Mouse (Mus musculus) intestine, postnatal 0 days (tissue): ENCODE measurements at regions not wholly inside any gene's neighbourhood (a gene's known extent, or its start where the extent isn't known, plus 50 kb on each side); places are given as distances from the start of the nearest gene placed in this dataset.

ENCODE experiments used
- ATAC-seq: fragments of 200-750 bp; cut with Nextera tagmentation; 2 replicates; pipeline ENCODE4 v1.8.0; 2017; ENCODE audit warnings: mild to moderate bottlenecking, moderate TSS enrichment, moderate library complexity
- H3K27ac ChIP-seq: fragments of 300-500 bp; sonication (generic); 2 replicates; pipeline ENCODE4 v1.5.1; 2014; ENCODE audit warnings: mild to moderate bottlenecking, low read depth, low read length, moderate library complexity
- H3K27me3 ChIP-seq: fragments of 300-500 bp; sonication (generic); replicated peaks from 2 replicates; pipeline ENCODE4 v1.6.1; 2014; ENCODE audit warnings: low read length, mixed read lengths; ENCODE audit not compliant: control insufficient read depth, insufficient read depth
- H3K36me3 ChIP-seq: fragments of 300-500 bp; sonication (generic); 2 replicates; pipeline ENCODE4 v1.6.1; 2014; ENCODE audit warnings: mild to moderate bottlenecking, moderate library complexity; ENCODE audit not compliant: control insufficient read depth, insufficient read depth
- H3K4me1 ChIP-seq: fragments of 300-500 bp; sonication (generic); replicated peaks from 2 replicates; pipeline ENCODE4 v1.6.1; 2014; ENCODE audit warnings: antibody characterized with exemption, low read length, mixed read lengths; ENCODE audit not compliant: control insufficient read depth, insufficient read depth
- H3K4me2 ChIP-seq: fragments of 300-500 bp; sonication (generic); replicated peaks from 2 replicates; pipeline ENCODE4 v1.6.1; 2014; ENCODE audit warnings: low read depth, mild to moderate bottlenecking, moderate library complexity
- H3K4me3 ChIP-seq: fragments of 300-500 bp; sonication (generic); 2 replicates; pipeline ENCODE4 v1.5.1; 2014; ENCODE audit warnings: low read depth, low read length
- H3K9ac ChIP-seq: fragments of 300-500 bp; sonication (generic); 2 replicates; pipeline ENCODE4 v1.6.1; 2014; ENCODE audit warnings: mild to moderate bottlenecking, low read depth, low read length
- H3K9me3 ChIP-seq: fragments of 300-500 bp; sonication (generic); 2 replicates; pipeline ENCODE4 v1.6.1; 2016; ENCODE audit warnings: mixed run types; ENCODE audit not compliant: control insufficient read depth
- CTCF ChIP-seq: sonication (generic); IDR thresholded peaks from 2 replicates; pipeline ENCODE4 v1.5.1; 2016; ENCODE audit warnings: low read depth, mild to moderate bottlenecking, control low read depth, antibody characterized with exemption, moderate library complexity
- WGBS: fragments of 180-500 bp; shearing (Covaris S2); extraction: QIAGEN DNeasy Blood & Tissue Kit; methylation state at CpG from one replicate; pipeline ENCODE4 v1.1.7; 2014; 5-methylcytosine and 5-hydroxymethylcytosine counted together

DNA sequence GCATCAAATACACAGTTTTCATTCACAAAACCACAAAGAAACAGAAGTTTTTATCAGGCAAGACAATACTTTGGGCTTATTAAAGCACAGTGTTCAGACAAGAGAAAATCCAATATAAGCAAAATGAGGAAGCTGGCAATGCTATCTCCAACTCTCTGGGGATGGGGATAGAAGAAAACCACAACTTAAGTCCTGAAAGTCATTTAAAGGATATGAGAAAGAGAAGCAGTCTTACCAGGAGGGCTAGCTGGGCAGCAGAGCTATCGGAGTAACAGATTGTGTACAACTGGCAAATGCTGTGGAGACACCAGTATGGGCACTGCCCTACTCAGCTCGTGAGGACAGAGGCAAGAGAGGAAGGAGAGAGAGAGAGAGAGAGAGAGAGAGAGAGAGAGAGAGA lies 262.9 kb upstream of the Rarb start:
- H3K4me3 ChIP-seq = no peak overlapping the region
- no peaks in the 10 kb centered on the region for H3K27me3 ChIP-seq
- no peak for ATAC-seq
- no peaks in the 10 kb centered on the region for H3K9me3 ChIP-seq
- no peak overlapping the region for H3K4me2 ChIP-seq
- no peak overlapping the region for H3K9ac ChIP-seq
- no peaks in the 10 kb centered on the region for H3K4me1 ChIP-seq
- 72% methylated on average over 2 of the region's 2 CpGs for WGBS
- no peaks in the 10 kb centered on the region for H3K36me3 ChIP-seq
- no peak overlapping the region for H3K27ac ChIP-seq
- TF ChIP-seq CTCF = no peak

DNA sequence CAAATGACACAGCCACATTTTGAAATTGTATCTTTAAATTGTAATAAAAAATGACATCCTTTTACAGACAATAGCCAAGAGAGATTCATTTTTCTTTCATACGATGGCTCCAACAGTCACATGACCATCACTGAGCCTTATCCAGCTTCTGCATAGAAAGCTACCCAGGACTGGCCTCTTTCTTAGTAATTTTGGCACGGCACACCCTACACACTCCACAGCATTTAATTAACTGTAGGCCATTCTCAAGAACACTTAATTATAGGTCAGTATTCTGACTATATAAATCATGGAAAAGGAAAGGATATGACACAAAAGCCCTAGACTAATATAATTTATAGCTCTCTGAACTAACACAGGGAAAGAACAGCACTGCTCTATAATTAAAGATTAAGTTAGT lies 260.6 kb upstream of the Rarb start:
- no peak overlapping the region for H3K4me3 ChIP-seq
- no peaks in the 10 kb centered on the region for H3K27me3 ChIP-seq
- no peaks in the 10 kb centered on the region for H3K4me1 ChIP-seq
- no peak overlapping the region for H3K27ac ChIP-seq
- WGBS = 70% methylated on average over 2 of the region's 2 CpGs
- no peaks in the 10 kb centered on the region for H3K36me3 ChIP-seq
- no peak for ATAC-seq
- H3K4me2 ChIP-seq = no peak overlapping the region
- no peaks in the 10 kb centered on the region for H3K9me3 ChIP-seq
- no peak overlapping the region for H3K9ac ChIP-seq
- TF ChIP-seq CTCF = no peak

DNA sequence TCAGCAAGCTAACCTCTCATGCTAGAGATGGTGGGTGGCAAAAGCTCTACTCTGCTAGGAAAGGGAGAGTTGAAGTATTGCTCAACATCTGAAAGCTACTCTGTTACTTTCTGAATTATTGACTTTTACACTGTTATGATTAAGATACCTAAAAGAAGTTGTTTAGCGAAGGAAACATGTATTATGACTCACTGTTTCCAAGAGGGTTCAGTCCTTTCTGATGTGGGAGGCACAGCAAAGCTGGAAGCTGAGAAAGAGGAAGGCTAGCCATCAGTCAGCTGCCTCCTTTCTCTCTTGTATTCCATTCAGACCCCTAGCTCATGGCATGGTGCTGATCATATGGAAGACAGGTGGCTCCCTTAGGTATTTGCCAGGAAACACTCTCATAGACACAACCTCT lies 242.4 kb upstream of the Rarb start:
- Histone ChIP-seq H3K4me1 (no peaks in the 10 kb centered on the region), H3K9ac (no peak overlapping the region), H3K36me3 (no peaks in the 10 kb centered on the region), H3K27me3 (no peaks in the 10 kb centered on the region), H3K9me3 (no peaks in the 10 kb centered on the region), H3K4me2 (no peak overlapping the region), H3K4me3 (no peak overlapping the region), H3K27ac (no peak overlapping the region)
- no peak for ATAC-seq
- TF ChIP-seq CTCF = no peak
- WGBS = 60% methylated on average over 1 of the region's 1 CpGs

DNA sequence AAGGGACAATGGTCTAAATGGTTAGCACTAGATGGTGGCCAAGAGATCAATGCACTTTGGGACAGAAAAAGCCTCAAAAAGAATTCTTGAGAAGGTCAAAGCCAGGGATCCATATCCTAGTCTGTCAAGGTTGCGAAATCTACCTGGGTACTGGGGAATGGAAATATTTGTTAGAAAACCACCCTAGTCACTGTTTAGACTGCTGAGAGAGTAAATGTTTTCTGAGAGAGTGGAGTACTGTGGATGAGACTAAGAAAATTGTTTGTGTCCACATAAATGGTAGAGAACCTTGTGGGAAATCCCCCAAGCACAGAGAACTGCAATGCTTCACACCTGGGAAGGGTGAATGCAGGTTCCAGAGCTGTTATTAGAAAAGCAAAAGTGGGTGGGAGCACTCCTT lies 239.5 kb upstream of the Rarb start:
- Histone ChIP-seq H3K4me3 (no peak overlapping the region), H3K9ac (no peak overlapping the region), H3K4me1 (no peaks in the 10 kb centered on the region), H3K27me3 (no peaks in the 10 kb centered on the region), H3K9me3 (no peaks in the 10 kb centered on the region), H3K4me2 (no peak overlapping the region), H3K36me3 (no peaks in the 10 kb centered on the region), H3K27ac (no peak overlapping the region)
- TF ChIP-seq CTCF = no peak
- ATAC-seq = no peak
- 100% methylated on average over 1 of the region's 1 CpGs for WGBS

DNA sequence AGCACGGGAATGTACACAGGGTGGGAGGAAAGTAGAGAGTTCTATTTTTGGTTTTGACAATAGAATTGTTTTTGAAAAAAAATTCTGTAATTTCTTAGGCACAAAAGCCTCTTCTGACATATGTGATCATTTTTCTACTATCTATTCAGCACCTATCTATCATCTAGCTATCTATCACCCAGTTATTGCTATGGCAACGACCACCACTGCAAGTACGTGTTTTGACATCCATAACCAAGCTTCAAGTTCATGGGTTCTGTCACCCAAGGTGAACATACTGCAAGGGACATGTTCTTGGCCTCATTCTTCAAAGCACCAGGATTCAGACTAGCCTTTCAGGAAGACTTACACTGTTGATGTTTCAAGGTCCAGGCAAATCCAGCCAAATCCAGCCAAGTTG lies 238.4 kb upstream of the Rarb start:
- TF ChIP-seq CTCF = no peak
- Histone ChIP-seq H3K4me1 (no peaks in the 10 kb centered on the region), H3K27me3 (no peaks in the 10 kb centered on the region), H3K27ac (no peak overlapping the region), H3K9ac (no peak overlapping the region), H3K9me3 (no peaks in the 10 kb centered on the region), H3K4me2 (no peak overlapping the region), H3K4me3 (no peak overlapping the region), H3K36me3 (no peaks in the 10 kb centered on the region)
- WGBS = 89% methylated on average over 3 of the region's 3 CpGs
- ATAC-seq = no peak

DNA sequence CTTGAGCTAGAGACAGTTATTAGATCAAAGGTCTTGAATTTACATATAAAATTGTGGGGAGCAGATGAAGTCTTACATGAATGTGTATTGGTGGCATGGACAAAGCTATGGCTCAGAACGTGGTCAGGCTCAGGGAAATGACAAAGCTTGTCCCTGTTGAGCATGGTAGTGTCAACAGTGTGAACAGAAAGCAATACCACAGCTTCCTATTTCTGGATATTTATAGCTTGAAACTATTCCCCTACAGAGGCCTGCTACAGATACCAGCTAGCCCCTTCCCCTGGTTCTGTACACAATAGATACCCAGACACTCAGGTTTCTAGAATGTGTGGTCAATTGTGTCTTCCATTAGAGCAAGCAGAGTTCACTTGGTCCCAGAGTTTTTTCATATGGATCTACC lies 236.8 kb upstream of the Rarb start:
- Histone ChIP-seq H3K27ac (no peak overlapping the region), H3K36me3 (no peaks in the 10 kb centered on the region), H3K27me3 (no peaks in the 10 kb centered on the region), H3K4me1 (no peaks in the 10 kb centered on the region), H3K9me3 (no peaks in the 10 kb centered on the region), H3K9ac (no peak overlapping the region), H3K4me2 (no peak overlapping the region), H3K4me3 (no peak overlapping the region)
- TF ChIP-seq CTCF = no peak
- ATAC-seq = no peak
- WGBS = 40% methylated on average over 1 of the region's 1 CpGs

DNA sequence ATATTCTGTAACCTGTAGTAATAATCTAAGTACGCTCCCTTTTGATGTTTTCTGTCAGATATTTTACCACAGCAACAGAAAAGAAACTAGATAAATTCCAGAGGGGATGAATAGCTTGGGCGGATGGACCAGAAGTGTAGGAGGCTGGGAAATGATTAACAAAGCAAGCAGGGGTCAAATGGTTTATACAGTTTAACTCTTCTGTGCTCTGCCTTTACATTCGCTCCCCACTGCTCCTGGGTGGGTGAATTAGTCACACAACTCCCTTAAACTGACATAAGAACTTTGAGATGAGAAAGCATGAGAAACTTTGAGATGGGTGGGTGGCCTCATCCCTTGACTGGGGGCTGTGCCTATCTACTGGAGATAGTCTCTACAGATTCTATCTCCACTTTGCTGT lies 235.4 kb upstream of the Rarb start:
- no peak overlapping the region for H3K4me3 ChIP-seq
- no peaks in the 10 kb centered on the region for H3K36me3 ChIP-seq
- TF ChIP-seq CTCF = no peak
- H3K4me1 ChIP-seq = no peaks in the 10 kb centered on the region
- H3K27me3 ChIP-seq = no peaks in the 10 kb centered on the region
- H3K9ac ChIP-seq = no peak overlapping the region
- no peak for ATAC-seq
- no peak overlapping the region for H3K27ac ChIP-seq
- no peak overlapping the region for H3K4me2 ChIP-seq
- no peaks in the 10 kb centered on the region for H3K9me3 ChIP-seq
- 27% methylated on average over 3 of the region's 3 CpGs for WGBS
